Mouse (Mus musculus) adrenal gland, postnatal 4 days (tissue): ENCODE data around the gene Zfp329. TPM values are rescaled to one million over a fixed set of nuclear protein-coding genes. Genes with fewer than 3 reads are reported as not detected.
"Not testable (repeated sequence)": the region's sequence is repeated elsewhere in the genome, so short reads cannot be mapped to it uniquely, and the experiment has no call there.

ENCODE experiments used
- DNase-seq, 2 experiments: peaks; one replicate each; pipeline ENCODE4 v3.0.0; 2021 to 2022; ENCODE audit warnings: low spot score in 2 of 2, mixed read lengths in 2 of 2
- long read RNA-seq, 2 experiments: library from polyadenylated mRNA; stranded (forward); transcript quantifications; one replicate each; pipeline ENCODE4 v2.0.0; 2021
- total RNA-seq, 2 experiments: library from RNA; stranded (reverse); gene quantifications; 2 replicates each; pipeline ENCODE4 v1.2.3; 2021

Zfp329 gene
- 10 to 100 TPM; 16.0 to 16.4 TPM for total RNA-seq
- long read RNA-seq, experiment 1 = 0 reads
- long read RNA-seq, experiment 2, partial matches to known transcripts = 0 of 4 reads
- long read RNA-seq, experiment 2, other reads (novel, unspliced or antisense) = 4 of 4 reads

GRCm38 (mm10) chr7:12818521-12819295, at the start of gene Zfp329:
TSS of gene Zfp329 (minus strand) at chr7:12818858.
- peak; percentile 84 to 86 for DNase-seq

DNA sequence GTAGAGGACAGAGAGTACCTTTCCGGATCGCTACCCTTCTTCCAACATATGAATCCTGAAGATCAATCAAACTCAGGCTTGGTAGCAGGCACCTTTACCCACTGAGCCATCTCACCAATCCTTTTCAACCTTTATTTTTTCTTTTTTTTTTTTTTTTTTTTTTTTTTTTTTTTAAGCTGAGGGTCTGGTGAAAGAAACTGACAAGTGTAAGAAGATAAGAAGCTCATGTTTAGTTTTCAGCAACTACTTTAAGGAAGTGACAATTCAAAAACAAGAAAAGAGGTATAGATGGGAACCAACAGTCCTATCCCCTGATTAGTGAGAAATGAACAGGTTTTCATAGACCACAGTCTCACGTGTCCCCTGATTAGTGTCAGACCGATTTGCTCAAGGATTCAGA, 17.1 kb upstream of the Zfp329 start:
- DNase-seq = no peak

DNA sequence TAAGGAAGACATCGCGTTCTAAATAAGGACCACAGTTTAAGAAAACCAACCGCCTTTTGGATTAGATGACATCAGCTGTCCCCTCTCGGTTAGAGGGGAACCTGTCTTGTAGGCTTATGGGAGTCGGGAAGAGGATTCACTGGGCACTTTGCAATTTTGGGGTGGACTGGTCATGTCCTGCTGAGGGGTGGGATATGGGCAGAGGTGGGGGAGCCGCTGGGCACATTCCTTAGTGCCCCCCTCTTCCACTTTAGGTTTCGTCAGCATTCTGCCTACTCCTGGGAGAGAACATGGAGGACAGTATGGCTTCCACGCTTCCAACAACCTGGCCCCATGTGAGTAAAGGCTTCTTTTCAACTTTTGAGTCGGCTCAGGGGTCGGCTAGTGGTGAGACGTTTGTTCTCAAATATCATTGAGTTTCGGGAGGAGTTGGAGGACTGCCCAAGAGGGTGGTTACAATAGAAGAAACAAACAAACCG, 16.6 kb upstream of the Zfp329 start:
- DNase-seq = no peak

DNA sequence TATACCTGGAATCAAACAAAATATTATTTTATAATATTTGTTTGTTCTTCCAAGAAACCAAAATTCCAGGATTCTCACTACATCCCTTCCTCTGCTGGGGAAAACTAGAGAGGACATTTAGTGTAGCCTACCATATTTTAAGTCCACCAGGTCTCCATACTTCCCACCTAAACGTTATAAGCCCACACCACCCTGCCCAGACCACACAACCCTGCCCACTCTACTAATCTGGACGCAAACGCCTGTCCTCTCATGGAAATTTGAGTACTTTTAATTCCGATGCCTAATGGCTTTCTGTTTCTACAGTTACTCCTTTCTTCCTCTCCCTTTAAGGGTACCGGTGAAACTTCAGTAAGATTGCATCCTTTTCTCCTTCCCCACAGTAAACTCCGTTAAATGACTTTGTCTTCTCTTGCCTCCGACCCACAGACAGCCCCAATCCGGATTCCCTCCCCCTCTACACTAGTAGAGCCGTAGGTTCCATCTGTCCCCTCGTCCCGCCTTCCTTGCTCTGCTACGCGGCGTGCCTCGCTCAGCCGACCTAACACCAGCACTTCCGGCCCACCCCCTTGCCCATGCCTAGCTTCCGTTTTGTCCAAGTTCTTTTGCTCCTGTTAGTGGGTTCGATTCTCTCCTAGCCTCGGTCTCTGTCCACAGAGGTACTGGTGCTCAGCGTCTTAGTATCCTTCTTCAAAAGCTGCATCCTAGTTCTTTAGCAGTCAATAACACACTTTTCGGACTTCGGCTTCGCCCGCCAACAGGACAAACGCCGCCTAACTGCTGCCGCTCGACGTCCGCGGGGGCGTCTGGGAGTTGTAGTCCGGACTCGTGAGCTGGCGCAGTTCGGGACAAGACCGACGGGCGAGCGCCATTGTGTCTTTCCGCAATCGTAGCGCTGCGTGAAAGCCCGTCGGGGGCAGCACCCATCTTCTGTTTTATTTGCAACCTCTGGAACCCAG, 15.8 kb upstream of the Zfp329 start, which contains the start of gene Zfp110:
Gene Zfp110, plus strand, starts transcription at position 600 of the 959 bp plus-strand sequence.
- peak; percentile 68 to 78 for DNase-seq

GRCm38 (mm10) chr7:12815566-12815965, 3.1 kb downstream of the Zfp329 start:
- DNase-seq = no peak

GRCm38 (mm10) chr7:12803727-12804071, 15.0 kb downstream of the Zfp329 start:
- DNase-seq = no peak

DNA sequence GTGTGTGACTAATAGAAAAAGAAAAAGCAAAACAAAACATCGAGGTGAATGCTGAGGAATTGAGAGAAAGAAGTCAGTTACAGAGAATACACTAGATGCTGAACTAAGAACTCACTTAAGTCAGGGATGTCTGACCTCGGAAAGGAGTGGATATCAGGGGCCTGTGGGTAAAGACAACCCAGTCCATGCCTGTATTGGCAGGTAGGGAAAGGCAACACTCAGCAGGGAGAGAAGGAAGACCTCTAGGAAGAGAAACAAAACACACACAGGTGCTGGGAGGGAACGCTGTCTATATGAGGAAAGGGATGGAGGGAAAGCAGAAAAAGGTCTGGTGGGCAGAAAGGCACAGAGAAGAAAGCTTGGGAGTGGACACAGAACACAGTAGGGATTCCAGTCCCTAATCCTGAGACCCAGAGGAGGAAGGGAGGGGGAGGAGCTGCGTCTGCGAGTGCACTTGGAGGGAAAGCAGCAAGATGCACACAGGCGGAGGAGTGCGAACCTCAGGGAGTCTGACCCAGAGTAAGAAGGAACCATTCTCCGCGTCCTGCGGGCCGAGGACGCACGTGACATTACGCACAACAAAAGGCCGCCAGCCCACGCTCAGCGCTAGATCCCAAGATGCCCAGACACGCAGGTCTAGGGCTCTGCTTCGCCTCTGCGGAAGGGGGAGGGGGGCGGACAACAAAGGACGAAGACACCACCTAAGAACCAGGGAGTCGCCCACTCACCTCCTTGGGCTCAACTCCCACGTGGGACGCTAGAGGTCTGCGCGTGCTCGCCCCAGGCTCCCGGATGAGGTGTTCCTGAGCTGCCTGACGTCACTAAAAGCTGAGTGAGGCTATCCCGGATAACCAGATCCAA, 15.6 kb downstream of the Zfp329 start, which contains the start of gene Zscan18:
Gene Zscan18, minus strand, starts transcription at position 770 of the 861 bp plus-strand sequence.
- peak; percentile 26 to 44 for DNase-seq

DNA sequence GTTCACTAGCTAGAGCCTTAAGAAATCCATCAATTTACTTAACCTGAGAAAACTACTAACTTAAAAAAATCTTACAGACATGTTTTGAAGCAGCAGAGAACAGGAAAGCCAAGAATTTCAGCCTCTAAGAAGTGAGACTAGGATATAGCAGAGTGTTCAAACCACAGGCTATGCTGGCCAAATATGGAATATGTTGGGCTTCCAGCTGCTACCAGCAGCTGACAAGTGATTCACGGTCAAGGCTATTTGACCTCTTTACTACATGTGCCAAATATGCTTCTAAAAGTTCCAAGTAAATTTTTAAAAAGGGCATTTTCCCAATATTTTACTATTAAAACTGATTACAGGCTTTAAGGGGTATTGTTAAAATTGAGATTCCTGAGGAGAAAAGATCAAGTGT, 19.1 kb downstream of the Zfp329 start:
- no peak for DNase-seq

DNA sequence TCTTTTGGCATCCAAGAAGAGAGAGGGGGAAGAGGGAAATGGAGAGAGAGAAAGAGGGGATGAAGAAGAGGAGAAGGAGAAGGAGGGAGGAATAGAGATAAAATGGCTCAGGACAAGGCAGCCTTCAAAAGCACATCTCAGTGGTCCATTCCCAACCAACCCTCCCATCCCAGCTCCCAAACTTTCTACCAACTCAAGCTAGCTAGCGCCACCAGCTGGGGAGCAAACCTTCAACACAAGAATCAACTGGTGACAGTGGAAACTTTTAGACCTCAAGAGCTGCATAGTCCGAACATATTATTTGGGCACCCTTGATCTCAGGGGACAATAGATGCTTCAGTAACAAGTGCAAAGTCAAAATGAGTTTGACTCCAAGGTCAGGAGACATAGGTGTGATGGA, 20.7 kb downstream of the Zfp329 start:
- DNase-seq = no peak

GRCm38 (mm10) chr7:12792624-12793023, 26.0 kb downstream of the Zfp329 start:
- DNase-seq = not testable (repeated sequence)

DNA sequence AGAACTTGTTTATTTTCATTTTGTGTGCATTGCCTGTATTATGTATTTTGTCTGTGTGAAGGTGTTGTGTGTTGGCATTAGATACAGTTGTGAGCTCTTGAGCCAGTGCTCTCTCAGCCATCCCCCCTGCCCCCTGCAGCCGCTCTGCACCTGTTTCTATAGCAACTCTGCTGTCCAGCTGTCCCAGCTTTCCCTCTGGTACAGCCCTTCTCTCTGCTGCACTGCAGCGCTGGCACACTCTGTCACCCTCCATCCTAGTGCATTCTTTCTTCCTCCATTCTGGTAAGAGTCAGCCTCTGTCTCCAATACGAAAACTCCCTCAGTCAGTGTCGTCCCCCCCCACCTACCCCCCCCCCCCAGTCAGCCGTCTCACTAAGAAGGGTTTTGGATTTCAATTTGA, 30.6 kb downstream of the Zfp329 start:
- DNase-seq = no peak

- no peak for DNase-seq
These were observed 31.3 kb downstream of the Zfp329 start for GRCm38 (mm10) chr7:12787333-12787732.

- peak; percentile 50 to 62 for DNase-seq
These were observed 38.4 kb downstream of the Zfp329 start for GRCm38 (mm10) chr7:12780151-12780830.

GRCm38 (mm10) chr7:12779782-12780150, 38.9 kb downstream of the Zfp329 start:
- no peak for DNase-seq

DNA sequence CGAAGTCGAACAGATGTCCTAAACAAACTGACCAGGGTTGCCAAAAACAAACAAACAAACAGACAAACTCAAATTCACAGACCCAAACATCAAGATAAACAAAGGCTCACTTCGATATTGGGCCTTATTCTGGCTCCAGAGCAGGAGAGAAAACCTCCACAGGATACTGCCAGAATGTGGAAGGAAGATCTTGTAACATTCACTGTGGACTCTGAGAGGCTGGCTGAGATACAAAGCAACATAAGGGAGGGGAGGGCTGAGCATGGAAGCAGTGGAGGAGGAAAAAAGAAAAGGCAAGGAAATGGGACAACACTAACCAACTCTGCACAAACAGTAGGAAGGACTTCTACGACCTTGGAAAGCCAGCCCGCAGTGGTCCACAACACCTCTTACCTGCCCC, 39.5 kb downstream of the Zfp329 start:
- DNase-seq = no peak

- no peak for DNase-seq
These were observed 44.1 kb downstream of the Zfp329 start for GRCm38 (mm10) chr7:12774606-12775005.

- no peak for DNase-seq
These were observed 44.5 kb downstream of the Zfp329 start for GRCm38 (mm10) chr7:12774111-12774510.
